28 mouse cellular contexts compared by ENCODE assay signal in genomic region chr10:54089923-54090322, GRCm38 (mm10).
"Had no signal": no experiment of that assay in that cellular context is flagged by ENCODE, and none has a peak within 500 bp of the region (broad histone marks: within the 10 kb centered on the region; RNA-seq: fewer than 3 reads in every experiment).

No protein-coding gene starts in this region.

- ATAC-seq: forebrain, embryonic 13.5 days; forebrain, embryonic 14.5 days; forebrain, embryonic 15.5 days; forebrain, embryonic 16.5 days; forebrain, postnatal 0 days had no signal

- DNase-seq: cerebellum, adult 2 months; cerebellum, adult 8-10 months; cerebellum, adult 9-10 months; cerebellum, adult 9-11 months; cerebellum, postnatal 10 days; cerebellum, postnatal 14 days; cerebellum, postnatal 25 days; cerebellum, postnatal 36 days; embryo, embryonic 11 days; forebrain, postnatal 0 days; gastrocnemius, adult 2 months; gastrocnemius, postnatal 10 days; gastrocnemius, postnatal 14 days; gastrocnemius, postnatal 25 days; gastrocnemius, postnatal 36 days; heart, adult 18-20 months; heart, adult 2 months had no signal

- H3K4me3 ChIP-seq: embryonic facial prominence, embryonic 10.5 days; embryonic facial prominence, embryonic 12.5 days; embryonic facial prominence, embryonic 13.5 days; embryonic facial prominence, embryonic 15.5 days; erythroblast, embryonic 14.5 days; forebrain, embryonic 10.5 days; forebrain, embryonic 12.5 days; forebrain, embryonic 13.5 days; forebrain, embryonic 15.5 days; gastrocnemius, adult 2 months; heart, adult 2 months had no signal

- H3K9me3 ChIP-seq: embryonic facial prominence, embryonic 10.5 days; embryonic facial prominence, embryonic 12.5 days; embryonic facial prominence, embryonic 13.5 days; embryonic facial prominence, embryonic 15.5 days; forebrain, embryonic 10.5 days; forebrain, embryonic 12.5 days; forebrain, embryonic 13.5 days; forebrain, embryonic 15.5 days had no signal

- H3K27me3 ChIP-seq: embryonic facial prominence, embryonic 12.5 days; embryonic facial prominence, embryonic 13.5 days; embryonic facial prominence, embryonic 15.5 days; forebrain, embryonic 12.5 days; forebrain, embryonic 13.5 days; forebrain, embryonic 15.5 days had no signal

- H3K27ac ChIP-seq: embryonic facial prominence, embryonic 10.5 days; embryonic facial prominence, embryonic 12.5 days; embryonic facial prominence, embryonic 13.5 days; embryonic facial prominence, embryonic 15.5 days; forebrain, embryonic 10.5 days; forebrain, embryonic 12.5 days; forebrain, embryonic 13.5 days; forebrain, embryonic 15.5 days; gastrocnemius, adult 2 months; heart, adult 2 months had no signal

- H3K4me2 ChIP-seq: embryonic facial prominence, embryonic 12.5 days; embryonic facial prominence, embryonic 13.5 days; embryonic facial prominence, embryonic 15.5 days; forebrain, embryonic 12.5 days; forebrain, embryonic 13.5 days; forebrain, embryonic 15.5 days had no signal

- H3K36me3 ChIP-seq: embryonic facial prominence, embryonic 10.5 days; embryonic facial prominence, embryonic 12.5 days; embryonic facial prominence, embryonic 13.5 days; embryonic facial prominence, embryonic 15.5 days; forebrain, embryonic 10.5 days; forebrain, embryonic 12.5 days; forebrain, embryonic 15.5 days had no signal

- H3K4me1 ChIP-seq: embryonic facial prominence, embryonic 10.5 days; embryonic facial prominence, embryonic 12.5 days; embryonic facial prominence, embryonic 13.5 days; embryonic facial prominence, embryonic 15.5 days; forebrain, embryonic 10.5 days; forebrain, embryonic 12.5 days; forebrain, embryonic 13.5 days; forebrain, embryonic 15.5 days had no signal

- H3K9ac ChIP-seq: embryonic facial prominence, embryonic 12.5 days; embryonic facial prominence, embryonic 13.5 days; embryonic facial prominence, embryonic 15.5 days; forebrain, embryonic 12.5 days; forebrain, embryonic 13.5 days; forebrain, embryonic 15.5 days; forebrain, postnatal 0 days had no signal
